Mouse (Mus musculus) brain, embryonic 18.5 days (tissue): ENCODE results near the gene Fam181a.

Source experiments
- DNase-seq: peaks from one replicate; pipeline ENCODE4 v3.0.0-alpha.2; 2012; ENCODE audit warnings: low read depth, low spot score

The Fam181a gene

GRCm38 (mm10) chr12:103310744-103311267 is at the start of gene Fam181a:
Gene Fam181a (plus strand): TSS chr12:103310975.
- no peak for DNase-seq

- DNase-seq, result no peak
Observed at GRCm38 (mm10) chr12:103262017-103262865, 48.5 kb upstream of the Fam181a start.

- no peak for DNase-seq
Observed at GRCm38 (mm10) chr12:103266605-103267004, 44.2 kb upstream of the Fam181a start.

- no peak for DNase-seq
Observed at GRCm38 (mm10) chr12:103272176-103272575, 38.6 kb upstream of the Fam181a start.

GRCm38 (mm10) chr12:103273051-103273450 is 37.7 kb upstream of the Fam181a start:
- no peak for DNase-seq

GRCm38 (mm10) chr12:103273732-103274131 is 37.0 kb upstream of the Fam181a start:
- DNase-seq, result no peak

GRCm38 (mm10) chr12:103276422-103276821 is 34.4 kb upstream of the Fam181a start:
- DNase-seq, result no peak

- DNase-seq, result no peak
Observed at GRCm38 (mm10) chr12:103281491-103281890, 29.3 kb upstream of the Fam181a start.

GRCm38 (mm10) chr12:103281912-103282311 is 28.9 kb upstream of the Fam181a start:
- no peak for DNase-seq

- DNase-seq, result no peak
Observed at GRCm38 (mm10) chr12:103282936-103283335, 27.8 kb upstream of the Fam181a start.

- no peak for DNase-seq
Observed at GRCm38 (mm10) chr12:103283411-103283810, 27.4 kb upstream of the Fam181a start.

- no peak for DNase-seq
Observed at GRCm38 (mm10) chr12:103287276-103287675, 23.5 kb upstream of the Fam181a start.

GRCm38 (mm10) chr12:103292366-103292765 is 18.4 kb upstream of the Fam181a start:
- no peak for DNase-seq

GRCm38 (mm10) chr12:103296292-103296691 is 14.5 kb upstream of the Fam181a start:
- no peak for DNase-seq

- DNase-seq, result no peak
Observed at GRCm38 (mm10) chr12:103300493-103300892, 10.3 kb upstream of the Fam181a start.

GRCm38 (mm10) chr12:103301645-103302044 is 9.1 kb upstream of the Fam181a start:
- DNase-seq, result no peak

- DNase-seq, result no peak
Observed at GRCm38 (mm10) chr12:103302960-103303359, 7.8 kb upstream of the Fam181a start.

GRCm38 (mm10) chr12:103306224-103306623 is 4.6 kb upstream of the Fam181a start:
- DNase-seq, result no peak

GRCm38 (mm10) chr12:103306720-103307119 is 4.1 kb upstream of the Fam181a start:
- no peak for DNase-seq

GRCm38 (mm10) chr12:103311921-103312320 is 1.1 kb downstream of the Fam181a start:
- DNase-seq, result no peak

GRCm38 (mm10) chr12:103313274-103313673 is 2.5 kb downstream of the Fam181a start:
- no peak for DNase-seq

- DNase-seq, result no peak
Observed at GRCm38 (mm10) chr12:103313871-103314639, 3.3 kb downstream of the Fam181a start.
